Mouse (Mus musculus): ENCODE measurements around the gene Sik3.

- TF ChIP-seq CTCF (IDR thresholded peaks at IDR 0.05; ENCODE audit: low read depth) = no peak
- TF ChIP-seq EP300 (IDR thresholded peaks at IDR 0.05; ENCODE audit: low read depth) = no peak
These were observed 47.6 kb downstream of the Sik3 start for GRCm38 (mm10) chr9:46060249-46060648.

Measured in liver, postnatal 0 days (tissue).